Mouse (Mus musculus): ENCODE data around the gene Shmt2.

GRCm38 (mm10) chr10:127515983-127516459 lies 6.2 kb downstream of the Shmt2 start:
- TF ChIP-seq CTCF (IDR thresholded peaks at IDR 0.05; ENCODE audit: extremely low read depth, insufficient read depth, insufficient read length, insufficient replicate concordance), result no peak
- no peak for TF ChIP-seq POLR2A (IDR thresholded peaks at IDR 0.05; ENCODE audit: low read depth, low read length)

Data from spleen, adult 2 months (tissue).